Mouse (Mus musculus): ENCODE data around the gene Tmem147. TPM values are rescaled to one million over a fixed set of nuclear protein-coding genes. Genes with fewer than 3 reads are reported as not detected.

Tmem147 gene
- polyA plus RNA-seq, 1 experiment from 2014 or later, result 158 TPM

DNA sequence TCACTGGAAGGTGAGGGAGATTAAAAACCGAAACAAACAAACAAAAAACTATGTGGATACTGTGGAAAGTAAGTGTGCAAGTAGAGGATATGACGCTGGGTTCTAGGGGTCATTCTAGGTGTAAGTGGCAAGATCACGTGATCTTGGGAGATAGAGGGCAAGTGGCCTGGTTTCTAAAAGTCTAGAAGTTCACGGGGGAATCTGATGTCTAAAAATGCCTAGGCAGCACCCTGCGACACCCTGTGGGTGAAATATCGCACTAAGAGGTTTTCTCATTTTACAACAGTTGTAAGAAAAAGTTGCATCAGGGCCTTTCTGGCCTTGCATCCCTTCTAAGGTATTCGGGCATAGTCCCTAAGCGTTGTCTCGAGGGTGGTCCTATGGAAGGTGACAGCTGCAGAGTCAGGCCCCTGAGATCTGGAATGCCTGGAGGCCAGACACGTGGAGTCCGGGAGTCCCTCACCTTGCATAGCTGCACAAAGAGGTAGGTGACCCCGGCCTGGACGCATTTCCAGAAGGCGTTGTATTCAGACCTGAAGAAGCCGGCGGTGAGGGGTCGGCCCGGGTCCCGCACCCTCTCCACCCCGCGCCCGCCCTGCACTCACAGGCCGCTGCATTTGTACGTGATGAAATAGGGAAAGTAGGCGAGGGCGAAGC is 473 bp downstream of the Tmem147 start:
- H3K4me3 ChIP-seq (ENCODE audit: low read depth, low read length), result peak overlapping the region; percentile 81
- H3K36me3 ChIP-seq (ENCODE audit: control insufficient read depth, insufficient read depth), result peaks cover 16% of the 10 kb centered on the region
- peak; percentile 28 for ATAC-seq
- peak overlapping the region; percentile 88; the same call in 1 of the 2 replicates for H3K27ac ChIP-seq (ENCODE audit: low read depth, low read length)
- H3K27me3 ChIP-seq (replicated peaks; ENCODE audit: control insufficient read depth, insufficient read depth, low read length), result no peaks in the 10 kb centered on the region
- 4% methylated on average over 26 of the region's 26 CpGs for WGBS
- H3K9ac ChIP-seq (ENCODE audit: low read depth, low read length), result peak overlapping the region; percentile 76
- TF ChIP-seq CTCF (IDR thresholded peaks at IDR 0.05; ENCODE audit: low read depth), result peak; percentile 38
- peak overlapping the region; percentile 79 for H3K4me2 ChIP-seq (replicated peaks; ENCODE audit: low read depth)
- H3K9me3 ChIP-seq (ENCODE audit: control insufficient read depth), result no peaks in the 10 kb centered on the region
- H3K4me1 ChIP-seq (replicated peaks; ENCODE audit: control insufficient read depth, insufficient read depth, low read length), result no peaks in the 10 kb centered on the region

DNA sequence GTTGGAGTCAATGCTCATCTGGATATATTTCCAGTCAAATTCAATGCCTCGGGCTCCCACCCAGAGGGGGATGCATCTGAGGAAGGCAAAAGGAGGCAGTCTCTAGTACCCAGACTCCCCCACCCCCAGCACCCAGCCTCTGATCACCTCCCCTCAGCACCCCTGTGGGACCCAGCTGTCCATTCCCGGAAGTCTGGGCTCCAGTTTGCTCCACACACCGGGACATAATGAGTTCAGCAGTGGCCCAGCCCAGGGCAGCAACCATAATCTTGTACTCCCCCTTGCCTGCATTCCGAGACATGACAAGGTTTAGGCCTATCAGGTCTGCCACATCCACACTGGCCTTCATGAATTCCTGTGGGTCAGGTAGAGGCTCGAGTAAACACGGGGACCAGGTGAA is 1.1 kb downstream of the Tmem147 start:
- ATAC-seq, result no peak

DNA sequence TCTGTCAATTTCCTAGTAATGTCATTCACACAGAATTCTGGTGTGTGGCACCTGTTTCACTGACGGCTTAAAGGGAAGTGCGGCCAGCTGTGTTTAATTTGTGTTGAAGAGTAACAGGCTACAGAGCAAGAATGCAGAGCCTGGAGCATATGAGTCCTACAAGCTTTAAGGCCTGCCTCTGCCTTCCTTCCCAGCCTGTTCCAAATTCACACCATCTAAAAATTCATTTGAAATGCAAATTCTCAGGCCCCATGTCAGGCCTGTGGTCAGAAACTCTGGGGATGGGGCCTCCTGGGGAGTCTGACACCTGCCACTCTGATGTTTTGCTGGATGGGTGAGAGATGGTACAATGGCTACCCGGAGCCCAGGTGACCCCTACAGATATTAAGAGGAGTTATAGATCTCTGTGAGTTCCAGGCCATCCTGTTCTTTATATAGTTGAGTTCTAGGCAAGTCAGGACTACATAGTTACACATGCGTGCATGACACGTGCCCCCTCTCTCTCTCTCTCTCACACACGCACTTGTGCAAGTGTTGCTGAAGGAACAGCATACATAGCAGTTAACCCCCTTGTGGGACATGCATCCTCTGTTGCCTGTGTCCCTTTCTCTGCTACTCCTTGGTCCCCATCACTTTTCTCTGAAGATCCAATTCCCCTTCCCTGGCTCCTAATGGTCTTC is 5.9 kb downstream of the Tmem147 start:
- WGBS, result 62% methylated on average over 6 of the region's 6 CpGs
- H3K4me3 ChIP-seq (ENCODE audit: low read depth, low read length), result no peak overlapping the region
- H3K36me3 ChIP-seq (ENCODE audit: control insufficient read depth, insufficient read depth), result peaks cover 9% of the 10 kb centered on the region
- H3K4me2 ChIP-seq (replicated peaks; ENCODE audit: low read depth), result no peak overlapping the region
- ATAC-seq, result no peak
- H3K9ac ChIP-seq (ENCODE audit: low read depth, low read length), result no peak overlapping the region
- H3K27me3 ChIP-seq (replicated peaks; ENCODE audit: control insufficient read depth, insufficient read depth, low read length), result no peaks in the 10 kb centered on the region
- H3K4me1 ChIP-seq (replicated peaks; ENCODE audit: control insufficient read depth, insufficient read depth, low read length), result no peaks in the 10 kb centered on the region
- no peak overlapping the region for H3K27ac ChIP-seq (ENCODE audit: low read depth, low read length)
- H3K9me3 ChIP-seq (ENCODE audit: control insufficient read depth), result no peaks in the 10 kb centered on the region
- TF ChIP-seq CTCF (IDR thresholded peaks at IDR 0.05; ENCODE audit: low read depth), result no peak

More for the DNA sequence above, 1.1 kb downstream of the Tmem147 start:
- Histone ChIP-seq H3K27me3 (replicated peaks; ENCODE audit: control insufficient read depth, insufficient read depth, low read length) (no peaks in the 10 kb centered on the region), H3K4me3 (ENCODE audit: low read depth, low read length) (peak overlapping the region; percentile 81), H3K9me3 (ENCODE audit: control insufficient read depth) (no peaks in the 10 kb centered on the region), H3K27ac (ENCODE audit: low read depth, low read length) (no peak overlapping the region), H3K9ac (ENCODE audit: low read depth, low read length) (peak overlapping the region; percentile 76; the same call in 1 of the 2 replicates), H3K4me1 (replicated peaks; ENCODE audit: control insufficient read depth, insufficient read depth, low read length) (no peaks in the 10 kb centered on the region), H3K36me3 (ENCODE audit: control insufficient read depth, insufficient read depth) (peaks cover 16% of the 10 kb centered on the region), H3K4me2 (replicated peaks; ENCODE audit: low read depth) (peak overlapping the region; percentile 79)
- no peak for TF ChIP-seq CTCF (IDR thresholded peaks at IDR 0.05; ENCODE audit: low read depth)
- 60% methylated on average over 6 of the region's 6 CpGs for WGBS

DNA sequence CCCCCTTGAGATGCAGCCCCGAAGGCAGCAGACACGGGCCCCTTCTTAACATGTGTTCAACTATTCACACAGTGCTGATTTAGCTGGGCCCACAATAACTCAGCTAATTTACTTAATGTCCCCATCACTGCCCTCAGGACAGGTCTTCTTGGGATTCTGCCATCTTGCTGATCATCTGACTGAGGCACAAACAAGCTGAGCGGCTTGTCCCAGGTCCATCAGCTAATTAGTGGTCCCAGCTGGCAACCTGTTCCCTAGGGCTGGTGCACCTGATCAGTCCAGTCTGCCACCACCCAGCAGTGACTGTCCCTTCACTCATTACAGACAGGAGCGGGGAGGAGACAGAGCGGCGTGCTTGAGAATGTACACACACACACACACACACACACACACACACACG is 8.1 kb downstream of the Tmem147 start:
- WGBS, result 87% methylated on average over 7 of the region's 7 CpGs
- H3K36me3 ChIP-seq (ENCODE audit: control insufficient read depth, insufficient read depth), result no peaks in the 10 kb centered on the region
- no peaks in the 10 kb centered on the region for H3K27me3 ChIP-seq (replicated peaks; ENCODE audit: control insufficient read depth, insufficient read depth, low read length)
- no peak overlapping the region for H3K4me2 ChIP-seq (replicated peaks; ENCODE audit: low read depth)
- H3K9me3 ChIP-seq (ENCODE audit: control insufficient read depth), result no peaks in the 10 kb centered on the region
- no peak overlapping the region for H3K9ac ChIP-seq (ENCODE audit: low read depth, low read length)
- H3K27ac ChIP-seq (ENCODE audit: low read depth, low read length), result no peak overlapping the region
- ATAC-seq, result no peak
- H3K4me3 ChIP-seq (ENCODE audit: low read depth, low read length), result no peak overlapping the region
- TF ChIP-seq CTCF (IDR thresholded peaks at IDR 0.05; ENCODE audit: low read depth), result no peak
- no peaks in the 10 kb centered on the region for H3K4me1 ChIP-seq (replicated peaks; ENCODE audit: control insufficient read depth, insufficient read depth, low read length)

DNA sequence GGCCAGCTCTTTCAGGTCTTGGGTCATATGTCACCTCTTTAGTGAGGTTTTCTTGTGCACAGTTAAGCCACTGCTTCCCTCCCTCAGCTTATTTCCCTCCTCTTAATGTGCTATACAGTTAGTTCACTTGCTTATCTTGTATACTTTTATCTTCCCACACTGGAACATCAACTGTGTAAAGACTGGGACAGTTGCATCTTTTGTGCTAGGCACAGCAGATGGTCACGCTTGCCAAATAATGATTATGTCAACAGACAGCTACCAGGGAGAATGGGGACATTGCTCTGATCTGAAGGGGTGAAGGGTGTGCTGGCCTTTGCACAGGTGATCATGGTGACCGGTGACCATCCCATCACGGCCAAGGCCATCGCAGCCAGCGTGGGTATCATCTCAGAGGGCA is 9.7 kb downstream of the Tmem147 start:
- ATAC-seq, result no peak
- 94% methylated on average over 5 of the region's 5 CpGs for WGBS
- Histone ChIP-seq H3K9ac (ENCODE audit: low read depth, low read length) (no peak overlapping the region), H3K4me2 (replicated peaks; ENCODE audit: low read depth) (no peak overlapping the region), H3K9me3 (ENCODE audit: control insufficient read depth) (no peaks in the 10 kb centered on the region), H3K27me3 (replicated peaks; ENCODE audit: control insufficient read depth, insufficient read depth, low read length) (no peaks in the 10 kb centered on the region), H3K36me3 (ENCODE audit: control insufficient read depth, insufficient read depth) (no peaks in the 10 kb centered on the region), H3K4me1 (replicated peaks; ENCODE audit: control insufficient read depth, insufficient read depth, low read length) (no peaks in the 10 kb centered on the region), H3K4me3 (ENCODE audit: low read depth, low read length) (no peak overlapping the region), H3K27ac (ENCODE audit: low read depth, low read length) (no peak overlapping the region)
- TF ChIP-seq CTCF (IDR thresholded peaks at IDR 0.05; ENCODE audit: low read depth), result no peak

DNA sequence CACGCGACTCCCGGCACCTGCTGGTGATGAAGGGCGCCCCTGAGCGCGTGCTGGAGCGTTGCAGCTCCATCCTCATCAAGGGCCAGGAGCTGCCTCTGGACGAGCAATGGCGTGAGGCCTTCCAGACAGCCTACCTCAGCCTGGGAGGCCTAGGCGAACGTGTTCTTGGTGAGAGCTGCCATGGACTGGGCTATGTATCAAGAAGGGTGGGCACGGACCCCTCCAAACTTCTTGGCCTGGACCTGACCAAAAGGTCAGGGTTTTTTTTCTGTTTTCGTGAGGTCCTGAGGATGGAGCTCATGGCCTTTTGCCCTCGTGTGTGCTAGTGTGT is 11.7 kb downstream of the Tmem147 start:
- Histone ChIP-seq H3K9ac (ENCODE audit: low read depth, low read length) (no peak overlapping the region), H3K4me1 (replicated peaks; ENCODE audit: control insufficient read depth, insufficient read depth, low read length) (no peaks in the 10 kb centered on the region), H3K4me3 (ENCODE audit: low read depth, low read length) (peak overlapping the region; percentile 26), H3K4me2 (replicated peaks; ENCODE audit: low read depth) (peak overlapping the region; percentile 66), H3K27ac (ENCODE audit: low read depth, low read length) (no peak overlapping the region), H3K9me3 (ENCODE audit: control insufficient read depth) (no peaks in the 10 kb centered on the region), H3K36me3 (ENCODE audit: control insufficient read depth, insufficient read depth) (no peaks in the 10 kb centered on the region), H3K27me3 (replicated peaks; ENCODE audit: control insufficient read depth, insufficient read depth, low read length) (no peaks in the 10 kb centered on the region)
- WGBS, result 11% methylated on average over 14 of the region's 14 CpGs
- TF ChIP-seq CTCF (IDR thresholded peaks at IDR 0.05; ENCODE audit: low read depth), result peak; percentile 59
- 0 out of 2 replicates have a peak, but pooled peaks have one; percentile 1 for ATAC-seq
